Mouse (Mus musculus) layer of hippocampus, adult 18-20 months (tissue): ENCODE measurements around the gene Thyn1. TPM values are rescaled to one million over a fixed set of nuclear protein-coding genes. Genes with fewer than 3 reads are reported as not detected.

Source experiments
- DNase-seq, 2 experiments: peaks; one replicate each; pipeline ENCODE4 v3.0.0; 2022; ENCODE audit warnings: low spot score in 2 of 2
- total RNA-seq, 2 experiments: library from RNA; stranded (reverse); gene quantifications; 2 replicates each; pipeline ENCODE4 v1.2.3; 2021

Thyn1 gene
- total RNA-seq, 2 experiments from 2014 or later = 92.7 to 100 TPM

DNA sequence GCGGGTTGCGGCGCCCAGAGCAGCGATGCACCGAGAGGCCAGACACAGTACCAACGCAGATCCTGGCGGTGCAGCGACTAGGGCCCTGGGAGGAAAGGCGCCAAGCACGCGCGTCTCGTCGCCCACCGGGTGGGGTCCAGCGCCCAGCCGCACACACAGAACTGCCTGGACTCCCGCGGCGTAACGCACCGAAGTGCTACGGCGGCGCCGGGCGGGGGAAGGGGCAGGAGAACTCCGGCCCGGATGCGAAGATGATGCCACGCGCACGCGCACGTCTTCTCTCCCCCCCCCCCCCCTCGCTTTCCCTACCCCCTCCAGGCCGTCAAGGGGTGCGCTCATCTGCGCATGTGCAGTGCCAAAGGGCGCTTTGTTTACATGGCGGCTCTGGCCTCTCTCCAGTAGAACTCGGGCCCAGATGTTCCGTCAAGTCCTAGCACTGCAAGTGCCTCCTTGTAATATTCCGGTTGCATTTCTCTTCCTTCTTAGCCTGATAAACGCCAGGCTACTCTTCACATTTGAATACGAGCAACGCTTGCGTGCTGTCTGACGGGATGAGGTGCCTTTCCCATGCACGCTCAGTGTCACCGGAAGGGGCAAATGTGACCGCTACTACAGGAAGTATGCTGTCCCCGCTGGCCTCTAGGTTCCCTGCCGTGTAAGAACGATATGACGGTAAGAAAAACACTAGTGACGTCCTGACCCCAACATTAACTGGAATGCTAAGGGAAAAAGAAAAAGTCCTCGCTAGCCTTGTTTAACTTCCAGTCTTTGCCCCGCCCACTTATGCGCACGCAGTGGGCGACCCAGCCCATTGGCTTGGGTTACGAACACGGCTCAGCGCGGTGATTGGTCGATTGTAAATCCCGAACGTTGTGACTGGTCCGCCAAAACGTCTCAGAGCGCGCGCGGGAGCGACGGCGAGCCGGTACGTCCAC lies 30.6 kb downstream of the Thyn1 start, which contains the start of the genes Vps26b and Ncapd3:
Vps26b (minus strand) TSS at position 238 of the 935 bp plus-strand sequence.
Ncapd3 (plus strand) TSS at position 348 of the 935 bp plus-strand sequence.
- peak; percentile 94 to 99 for DNase-seq

DNA sequence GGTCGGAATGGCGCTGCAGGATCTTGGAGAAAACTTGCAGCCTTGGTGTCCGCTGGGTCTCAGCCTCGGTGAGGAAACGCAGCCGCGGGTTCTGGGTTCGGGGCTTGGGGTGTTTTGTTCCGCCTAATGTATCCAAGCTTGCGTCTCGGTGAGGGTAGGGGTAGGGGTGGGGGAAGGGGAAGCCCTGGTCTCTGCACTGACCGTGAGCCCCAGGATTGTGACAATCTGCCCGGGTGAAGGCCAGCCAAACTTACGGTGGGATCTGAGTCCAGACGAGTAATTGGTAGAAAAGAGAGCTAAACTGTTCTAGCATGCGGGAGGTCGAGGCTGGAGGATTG lies 31.2 kb downstream of the Thyn1 start:
- DNase-seq = no peak

DNA sequence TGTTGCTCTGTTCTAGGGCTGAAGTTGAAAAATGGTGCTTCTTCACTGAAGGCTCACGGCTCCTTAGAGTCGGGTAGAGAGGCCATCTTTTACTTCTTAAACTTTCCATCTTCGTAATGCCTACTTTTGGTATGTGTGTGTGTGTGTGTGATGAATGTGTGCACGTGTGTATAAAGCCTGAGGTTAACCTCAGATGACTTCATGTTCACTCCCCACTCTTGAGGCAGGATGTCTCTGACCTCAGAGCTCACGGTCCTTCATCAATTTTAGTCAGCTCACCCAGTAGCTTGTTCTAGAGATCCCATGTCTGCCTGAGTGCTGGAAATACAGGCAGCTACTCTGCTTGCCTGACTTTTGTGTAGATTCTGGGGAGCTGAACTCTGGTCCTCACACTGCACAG lies 44.4 kb downstream of the Thyn1 start:
- no peak for DNase-seq

DNA sequence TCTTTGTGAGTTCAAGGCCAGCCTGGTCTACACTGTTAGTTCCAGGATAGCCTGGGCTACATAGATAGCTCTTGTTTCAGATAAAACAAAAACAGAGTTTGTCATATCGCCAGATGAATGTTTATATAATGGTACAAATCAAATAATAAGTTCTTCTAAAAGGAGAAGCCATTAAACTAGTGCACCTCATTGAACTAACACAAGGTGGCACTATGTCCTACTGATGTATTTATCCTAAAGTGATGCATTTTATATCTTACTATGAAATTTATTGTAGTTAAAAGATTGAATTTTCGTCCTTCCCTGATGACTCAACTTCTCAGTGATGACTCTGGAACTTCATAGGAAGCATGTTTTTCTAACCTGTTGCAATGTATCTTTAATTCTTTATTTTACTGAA lies 50.0 kb downstream of the Thyn1 start:
- peak in 1 of 2 experiments; percentile 39 for DNase-seq

Other genes starting within 250 kb of the Thyn1 start
- gene Glb1l2, start 193.2 kb upstream of the Thyn1 start, total RNA-seq = under 1 TPM; 0.23 to 0.47 TPM
- not detected for gene Glb1l3, start 138.8 kb upstream of the Thyn1 start, total RNA-seq
- not detected for gene Gm1110, start 76.6 kb upstream of the Thyn1 start, total RNA-seq
- 10 to 100 TPM; 41.0 to 41.2 TPM for gene Acad8, start 144 bp upstream of the Thyn1 start, total RNA-seq
- gene Vps26b, start 30.4 kb downstream of the Thyn1 start, total RNA-seq = 100 to 1,000 TPM; 109 to 111 TPM
- 10 to 100 TPM; 16.6 to 18.2 TPM for gene Ncapd3, start 30.5 kb downstream of the Thyn1 start, total RNA-seq
- 10 to 100 TPM; 34.6 to 37.8 TPM for gene Jam3, start 155.7 kb downstream of the Thyn1 start, total RNA-seq